Mouse (Mus musculus) C2C12 (cell line): ENCODE measurements around the gene Il5ra.

Experiments
- CEBPB ChIP-seq: IDR thresholded peaks from one replicate; pipeline ENCODE4 v1.6.1; 2011; ENCODE audit warnings: low read depth, mild to moderate bottlenecking, control low read depth, moderate library complexity
- CTCF ChIP-seq: IDR thresholded peaks from one replicate; pipeline ENCODE4 v1.5.1; 2011; ENCODE audit not compliant: control insufficient read depth, insufficient read depth, insufficient read length
- FOSL1 ChIP-seq: IDR thresholded peaks from one replicate; pipeline ENCODE4 v1.8.0; 2011; ENCODE audit warnings: mild to moderate bottlenecking, low read length; ENCODE audit not compliant: poor library complexity, insufficient read depth, severe bottlenecking
- MAX ChIP-seq: IDR thresholded peaks from one replicate; pipeline ENCODE4 v1.6.1; 2011; ENCODE audit warnings: mild to moderate bottlenecking, control low read depth
- MYOG ChIP-seq: IDR thresholded peaks from one replicate; pipeline ENCODE4 v1.6.1; 2011; ENCODE audit not compliant: control insufficient read depth, insufficient read length; ENCODE audit errors: extremely low read depth
- USF1 ChIP-seq: IDR thresholded peaks from one replicate; pipeline ENCODE4 v1.6.1; 2011; ENCODE audit warnings: low read depth, mild to moderate bottlenecking, control low read depth, moderate library complexity

DNA sequence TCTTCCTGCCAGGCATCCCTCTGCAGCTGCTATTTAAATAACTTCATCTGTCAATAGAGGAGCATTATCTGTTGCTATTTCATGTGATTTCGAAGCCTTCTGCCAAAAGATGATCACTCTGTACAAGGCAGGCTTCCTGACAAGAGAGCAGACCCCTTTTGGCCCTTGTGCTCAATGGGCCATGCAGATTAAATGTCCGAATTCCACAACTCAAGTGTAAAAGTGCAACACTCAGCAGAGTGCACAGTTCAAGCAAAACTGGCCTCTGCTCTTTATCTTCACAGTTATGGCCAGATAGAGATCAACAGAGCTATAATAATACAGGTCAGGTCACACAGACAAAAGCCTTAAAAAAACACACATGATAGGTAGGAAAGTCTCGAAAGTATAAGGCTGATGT, 46.9 kb downstream of the Il5ra start:
- TF ChIP-seq CTCF (no peak), CEBPB (no peak), MAX (no peak), FOSL1 (no peak), USF1 (no peak), MYOG (no peak)
